Mouse (Mus musculus): ENCODE measurements around the gene Spata21. TPM values are rescaled to one million over a fixed set of nuclear protein-coding genes. Genes with fewer than 3 reads are reported as not detected.
A peak's percentile ranks its signal among the peaks of the same experiment; 100 is the strongest.

The Spata21 gene
- total and polyA plus RNA-seq, 2 experiments from 2014 or later = 0.25 to 0.27 TPM

DNA sequence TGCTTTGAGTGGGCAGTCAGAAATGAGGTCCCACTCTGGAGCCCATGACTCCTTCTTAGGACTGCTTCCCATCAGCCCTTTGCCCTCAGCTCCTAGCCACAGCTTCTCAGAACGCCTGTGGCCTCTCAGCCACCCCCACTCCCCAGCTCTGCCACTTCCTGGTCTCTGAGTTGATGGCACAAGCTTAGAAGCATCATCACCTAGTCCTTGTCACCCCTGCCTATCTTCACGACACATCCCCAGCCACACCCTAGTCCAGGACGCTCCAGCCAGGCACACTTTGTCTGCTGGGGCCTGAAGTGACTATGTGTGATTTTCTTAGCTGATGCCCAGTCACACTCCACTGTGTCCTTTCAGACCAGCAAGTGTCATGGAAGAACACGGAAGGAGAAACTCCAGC, 10.8 kb downstream of the Spata21 start:
- no peak overlapping the region for H3K27ac ChIP-seq (ENCODE audit: low read depth, low read length)
- ATAC-seq (ENCODE audit: low FRiP score) = no peak
- H3K9ac ChIP-seq (replicated peaks; ENCODE audit: low read length, poor library complexity, severe bottlenecking) = no peak overlapping the region
- no peaks in the 10 kb centered on the region for H3K9me3 ChIP-seq (ENCODE audit: low read length)
- TF ChIP-seq CTCF (IDR thresholded peaks at IDR 0.05) = no peak
- H3K4me2 ChIP-seq (ENCODE audit: low read depth, low read length, poor library complexity, severe bottlenecking) = no peak overlapping the region
- no peaks in the 10 kb centered on the region for H3K4me1 ChIP-seq (ENCODE audit: insufficient read depth, low read length)
- DNase-seq (ENCODE audit: low spot score) = no peak
- WGBS = 86% methylated on average over 4 of the region's 4 CpGs
- H3K36me3 ChIP-seq (ENCODE audit: insufficient read depth, low read length) = no peaks in the 10 kb centered on the region
- no peak overlapping the region for H3K4me3 ChIP-seq (ENCODE audit: low read depth, low read length)
- H3K27me3 ChIP-seq (ENCODE audit: insufficient read depth, low read length) = no peaks in the 10 kb centered on the region

DNA sequence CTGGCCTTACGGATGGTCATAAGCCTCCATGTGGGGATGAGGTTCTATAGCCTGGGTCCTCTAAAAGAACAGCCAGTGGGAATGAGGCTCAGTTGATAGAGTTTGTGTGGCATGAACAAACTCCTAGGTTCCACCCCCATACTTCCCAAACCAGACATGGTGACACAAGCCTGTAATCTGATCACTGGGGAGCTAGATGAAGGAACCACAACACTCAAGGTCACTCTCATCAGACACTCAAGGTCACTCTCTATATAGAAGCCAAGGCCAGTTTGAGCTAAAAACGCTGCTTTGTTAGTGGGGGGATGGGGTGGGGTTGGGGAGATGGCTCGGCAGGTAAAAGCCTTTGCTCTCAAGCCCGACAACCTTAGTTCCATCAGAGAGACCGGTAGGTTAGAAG, 11.8 kb downstream of the Spata21 start:
- ATAC-seq (ENCODE audit: low FRiP score) = no peak
- WGBS = 85% methylated on average over 5 of the region's 5 CpGs
- TF ChIP-seq CTCF (IDR thresholded peaks at IDR 0.05) = no peak

DNA sequence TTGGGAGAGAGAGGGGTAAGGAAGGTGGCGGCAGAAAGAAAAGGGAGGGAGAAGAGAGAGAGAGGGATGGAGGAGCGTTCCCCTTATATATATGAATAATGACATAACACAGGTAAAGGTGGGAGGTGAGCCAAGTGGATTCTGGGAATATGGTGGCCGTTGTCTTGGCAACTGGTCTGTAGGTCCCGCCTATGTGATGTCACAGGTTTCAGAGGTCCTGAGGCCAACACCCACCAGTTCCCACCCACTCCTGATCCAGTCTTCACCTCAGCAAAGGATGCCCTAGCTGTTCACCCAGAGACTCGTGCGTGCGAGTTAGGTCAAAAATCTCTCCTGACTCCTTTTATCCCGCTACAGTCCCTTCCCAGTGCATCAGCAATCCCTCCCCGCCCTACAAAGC, 13.2 kb downstream of the Spata21 start:
- ATAC-seq (ENCODE audit: low FRiP score) (no peak), DNase-seq (ENCODE audit: low spot score) (no peak)
- TF ChIP-seq CTCF (IDR thresholded peaks at IDR 0.05) = no peak
- H3K4me3 ChIP-seq (ENCODE audit: low read depth, low read length) = no peak overlapping the region
- H3K4me2 ChIP-seq (ENCODE audit: low read depth, low read length, poor library complexity, severe bottlenecking) = no peak overlapping the region
- no peaks in the 10 kb centered on the region for H3K4me1 ChIP-seq (ENCODE audit: insufficient read depth, low read length)
- no peaks in the 10 kb centered on the region for H3K9me3 ChIP-seq (ENCODE audit: low read length)
- no peaks in the 10 kb centered on the region for H3K36me3 ChIP-seq (ENCODE audit: insufficient read depth, low read length)
- H3K27me3 ChIP-seq (ENCODE audit: insufficient read depth, low read length) = no peaks in the 10 kb centered on the region
- no peak overlapping the region for H3K27ac ChIP-seq (ENCODE audit: low read depth, low read length)
- 90% methylated on average over 9 of the region's 9 CpGs for WGBS
- H3K9ac ChIP-seq (replicated peaks; ENCODE audit: low read length, poor library complexity, severe bottlenecking) = no peak overlapping the region

More for the DNA sequence above, 11.8 kb downstream of the Spata21 start:
- Histone ChIP-seq H3K27me3 (ENCODE audit: insufficient read depth, low read length) (no peaks in the 10 kb centered on the region), H3K4me3 (ENCODE audit: low read depth, low read length) (no peak overlapping the region), H3K4me2 (ENCODE audit: low read depth, low read length, poor library complexity, severe bottlenecking) (no peak overlapping the region), H3K36me3 (ENCODE audit: insufficient read depth, low read length) (no peaks in the 10 kb centered on the region), H3K9ac (replicated peaks; ENCODE audit: low read length, poor library complexity, severe bottlenecking) (no peak overlapping the region), H3K9me3 (ENCODE audit: low read length) (no peaks in the 10 kb centered on the region), H3K4me1 (ENCODE audit: insufficient read depth, low read length) (no peaks in the 10 kb centered on the region), H3K27ac (ENCODE audit: low read depth, low read length) (no peak overlapping the region)
- DNase-seq (ENCODE audit: low spot score) = no peak

DNA sequence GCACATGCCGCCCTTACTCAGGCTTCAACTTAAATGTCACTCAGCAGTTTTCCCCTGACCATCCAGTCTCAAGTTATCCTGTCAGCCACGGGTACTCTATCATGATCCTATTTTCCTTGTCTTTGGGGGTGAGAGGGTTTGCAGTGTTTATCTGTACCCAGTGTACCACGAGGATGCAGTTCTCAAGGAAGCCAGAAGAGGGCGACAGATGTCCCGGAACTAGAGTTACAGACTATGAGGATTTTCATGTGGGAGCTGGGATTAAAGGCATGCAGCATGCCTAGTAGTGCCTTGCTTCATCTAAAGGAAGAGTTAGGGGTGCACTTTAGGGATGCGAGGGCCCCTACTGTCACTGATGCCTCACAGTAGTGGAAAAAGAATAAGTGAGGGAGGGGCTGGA, 13.7 kb downstream of the Spata21 start:
- DNase-seq (ENCODE audit: low spot score) = peak; percentile 22
- no peaks in the 10 kb centered on the region for H3K9me3 ChIP-seq (ENCODE audit: low read length)
- no peak overlapping the region for H3K4me2 ChIP-seq (ENCODE audit: low read depth, low read length, poor library complexity, severe bottlenecking)
- TF ChIP-seq CTCF (IDR thresholded peaks at IDR 0.05) = peak; percentile 62
- no peaks in the 10 kb centered on the region for H3K27me3 ChIP-seq (ENCODE audit: insufficient read depth, low read length)
- no peaks in the 10 kb centered on the region for H3K4me1 ChIP-seq (ENCODE audit: insufficient read depth, low read length)
- H3K9ac ChIP-seq (replicated peaks; ENCODE audit: low read length, poor library complexity, severe bottlenecking) = no peak overlapping the region
- no peak for ATAC-seq (ENCODE audit: low FRiP score)
- no peak overlapping the region for H3K4me3 ChIP-seq (ENCODE audit: low read depth, low read length)
- H3K36me3 ChIP-seq (ENCODE audit: insufficient read depth, low read length) = no peaks in the 10 kb centered on the region
- no peak overlapping the region for H3K27ac ChIP-seq (ENCODE audit: low read depth, low read length)
- WGBS = 62% methylated on average over 6 of the region's 6 CpGs

DNA sequence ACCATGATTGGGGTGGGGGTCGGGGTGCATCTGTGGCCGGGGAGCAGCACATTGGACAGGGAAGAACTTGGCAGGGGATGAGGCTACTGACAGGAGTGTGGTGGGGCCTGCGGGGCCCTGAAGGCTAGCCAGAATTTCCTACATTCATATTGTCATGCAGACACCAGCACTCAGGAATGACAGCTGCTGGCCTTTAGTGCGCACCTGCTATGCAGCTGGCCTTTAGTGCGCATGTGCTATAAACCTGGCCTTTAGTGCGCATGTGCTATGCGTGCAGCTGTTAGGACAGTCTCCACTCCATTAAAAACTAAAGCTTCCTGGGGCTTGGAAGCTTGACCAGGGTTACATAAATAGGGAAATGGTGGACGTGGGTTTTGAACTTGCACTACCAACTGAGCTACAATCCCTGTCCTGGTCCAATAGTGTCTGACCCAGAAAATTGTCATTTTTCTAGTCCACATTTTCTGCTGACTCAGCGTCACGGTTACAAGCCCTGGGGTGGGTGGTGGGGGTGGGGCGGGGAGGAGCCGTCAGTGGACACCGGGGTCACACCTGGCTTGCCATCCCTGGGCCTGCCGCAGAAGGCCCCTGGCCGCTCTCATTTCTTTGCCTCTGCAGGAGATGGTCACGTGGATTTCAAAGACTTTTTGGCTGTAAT, 18.5 kb downstream of the Spata21 start:
- Histone ChIP-seq H3K4me1 (ENCODE audit: insufficient read depth, low read length) (no peaks in the 10 kb centered on the region), H3K27me3 (ENCODE audit: insufficient read depth, low read length) (no peaks in the 10 kb centered on the region), H3K9me3 (ENCODE audit: low read length) (no peaks in the 10 kb centered on the region), H3K9ac (replicated peaks; ENCODE audit: low read length, poor library complexity, severe bottlenecking) (no peak overlapping the region), H3K4me2 (ENCODE audit: low read depth, low read length, poor library complexity, severe bottlenecking) (no peak overlapping the region), H3K4me3 (ENCODE audit: low read depth, low read length) (no peak overlapping the region), H3K36me3 (ENCODE audit: insufficient read depth, low read length) (no peaks in the 10 kb centered on the region), H3K27ac (ENCODE audit: low read depth, low read length) (no peak overlapping the region)
- DNase-seq (ENCODE audit: low spot score) = no peak
- WGBS = 82% methylated on average over 16 of the region's 16 CpGs
- no peak for TF ChIP-seq CTCF (IDR thresholded peaks at IDR 0.05)
- no peak for ATAC-seq (ENCODE audit: low FRiP score)

DNA sequence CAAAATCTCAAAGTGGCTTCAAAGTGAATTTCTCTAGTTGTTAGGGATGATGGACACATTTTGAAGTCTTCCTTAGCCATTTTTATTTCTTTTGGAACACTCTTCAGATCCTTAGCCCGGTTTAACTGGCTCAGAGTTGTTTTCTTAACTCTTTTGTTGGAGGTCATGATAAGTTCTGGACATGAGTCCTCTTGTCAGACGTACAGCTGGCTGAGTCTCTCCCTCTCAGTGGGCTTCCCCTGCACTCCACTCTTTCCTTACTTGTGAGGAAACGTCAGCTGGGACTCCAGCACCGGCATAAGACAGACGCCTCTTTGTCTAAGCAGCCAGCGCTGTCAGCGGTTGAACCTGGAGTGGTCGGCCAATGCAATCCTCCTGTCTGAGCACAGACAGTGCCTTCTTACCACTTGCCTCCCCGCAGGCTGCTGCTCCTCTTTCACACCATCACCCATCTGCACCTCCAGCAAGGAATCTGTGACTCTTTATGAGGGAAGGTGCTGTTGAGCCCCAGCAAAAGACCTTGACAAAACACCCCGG, 20.1 kb downstream of the Spata21 start:
- DNase-seq (ENCODE audit: low spot score) = peak; percentile 20
- whole genome bisulfite sequencing = 40% methylated on average over 10 of the region's 10 CpGs
- no peak for TF ChIP-seq CTCF (IDR thresholded peaks at IDR 0.05)
- H3K9me3 ChIP-seq (ENCODE audit: low read length) = no peaks in the 10 kb centered on the region
- no peak overlapping the region for H3K9ac ChIP-seq (replicated peaks; ENCODE audit: low read length, poor library complexity, severe bottlenecking)
- no peak overlapping the region for H3K4me2 ChIP-seq (ENCODE audit: low read depth, low read length, poor library complexity, severe bottlenecking)
- H3K4me3 ChIP-seq (ENCODE audit: low read depth, low read length) = no peak overlapping the region
- H3K36me3 ChIP-seq (ENCODE audit: insufficient read depth, low read length) = peaks cover 5% of the 10 kb centered on the region
- H3K27me3 ChIP-seq (ENCODE audit: insufficient read depth, low read length) = no peaks in the 10 kb centered on the region
- no peak for ATAC-seq (ENCODE audit: low FRiP score)
- no peak overlapping the region for H3K27ac ChIP-seq (ENCODE audit: low read depth, low read length)
- H3K4me1 ChIP-seq (ENCODE audit: insufficient read depth, low read length) = no peaks in the 10 kb centered on the region
